Mouse (Mus musculus) heart, embryonic 11.5 days (tissue): ENCODE measurements around the gene Zic1. TPM values are rescaled to one million over a fixed set of nuclear protein-coding genes. Genes with fewer than 3 reads are reported as not detected.
A peak's percentile ranks its signal among the peaks of the same experiment; 100 is the strongest.

Experiments used
- ATAC-seq: fragments of 200-750 bp; cut with Nextera tagmentation; replicated peaks from 2 replicates; pipeline ENCODE4 v1.8.0; 2017; ENCODE audit warnings: moderate library complexity; ENCODE audit not compliant: insufficient number of reproducible peaks, low FRiP score, low TSS enrichment
- H3K27ac ChIP-seq: fragments of 300-500 bp; sonication (generic); 2 replicates; pipeline ENCODE4 v1.5.1; 2014; ENCODE audit warnings: mild to moderate bottlenecking, low read depth, low read length
- H3K27me3 ChIP-seq: fragments of 300-500 bp; sonication (generic); 2 replicates; pipeline ENCODE4 v1.6.1; 2014; ENCODE audit warnings: mild to moderate bottlenecking, low read length, mixed read lengths; ENCODE audit not compliant: control insufficient read depth, insufficient read depth
- H3K36me3 ChIP-seq: fragments of 300-500 bp; sonication (generic); 2 replicates; pipeline ENCODE4 v1.6.1; 2014; ENCODE audit warnings: mild to moderate bottlenecking, low read length, moderate library complexity, mixed read lengths; ENCODE audit not compliant: control insufficient read depth, insufficient read depth
- H3K4me1 ChIP-seq: fragments of 300-500 bp; sonication (generic); 2 replicates; pipeline ENCODE4 v1.6.1; 2014; ENCODE audit warnings: low read length; ENCODE audit not compliant: control insufficient read depth, insufficient read depth
- H3K4me2 ChIP-seq: fragments of 300-500 bp; sonication (generic); 2 replicates; pipeline ENCODE4 v1.6.1; 2014; ENCODE audit warnings: mild to moderate bottlenecking, moderate library complexity
- H3K4me3 ChIP-seq: fragments of 300-500 bp; sonication (generic); 2 replicates; pipeline ENCODE4 v1.5.1; 2014; ENCODE audit warnings: low read depth, low read length
- H3K9ac ChIP-seq: fragments of 300-500 bp; sonication (generic); 2 replicates; pipeline ENCODE4 v1.6.1; 2014; ENCODE audit warnings: mild to moderate bottlenecking, low read depth, low read length, moderate library complexity
- H3K9me3 ChIP-seq: fragments of 300-500 bp; sonication (generic); replicated peaks from 2 replicates; pipeline ENCODE4 v1.6.1; 2016; ENCODE audit warnings: low read length; ENCODE audit not compliant: control insufficient read depth
- WGBS: fragments of 180-500 bp; shearing (Covaris S2); extraction: QIAGEN DNeasy Blood & Tissue Kit; methylation state at CpG from one replicate; pipeline ENCODE4 v1.1.7; 2014; ENCODE audit not compliant: insufficient replicate concordance; 5-methylcytosine and 5-hydroxymethylcytosine counted together
- polyA plus RNA-seq: library from polyadenylated mRNA; unstranded; fragments of >200 nt; fragmentation: Nextera tagmentation; extraction: Ambion mirVana; gene quantifications from 2 replicates; pipeline ENCODE4 v1.2.1, GENCODE M21; 2014

Gene Zic1
- polyA plus RNA-seq, 1 experiment from 2014 or later: 0.07 TPM

- Histone ChIP-seq H3K9me3 (no peaks in the 10 kb centered on the region), H3K4me1 (0 out of 2 replicates have a peak, but pooled peaks cover 2% of the 10 kb centered on the region), H3K4me2 (no peak overlapping the region), H3K36me3 (no peaks in the 10 kb centered on the region), H3K9ac (no peak overlapping the region), H3K4me3 (no peak overlapping the region), H3K27me3 (peaks cover 94% of the 10 kb centered on the region), H3K27ac (no peak overlapping the region)
- WGBS: 2% methylated on average over 17 of the region's 17 CpGs
- no peak for ATAC-seq
Observed at GRCm38 (mm10) chr9:91386502-91386890, 20.9 kb upstream of the Zic1 start.

GRCm38 (mm10) chr9:91385561-91386430, 20.2 kb upstream of the Zic1 start:
- under 1% methylated on average over 8 of the region's 8 CpGs for WGBS
- H3K36me3 ChIP-seq: no peaks in the 10 kb centered on the region
- H3K4me1 ChIP-seq: 0 out of 2 replicates have a peak, but pooled peaks cover 2% of the 10 kb centered on the region
- no peak overlapping the region for H3K4me2 ChIP-seq
- H3K9me3 ChIP-seq: no peaks in the 10 kb centered on the region
- H3K4me3 ChIP-seq: no peak overlapping the region
- H3K27me3 ChIP-seq: peaks cover 95% of the 10 kb centered on the region
- no peak for ATAC-seq
- no peak overlapping the region for H3K9ac ChIP-seq
- H3K27ac ChIP-seq: no peak overlapping the region

GRCm38 (mm10) chr9:91384693-91385560, 19.3 kb upstream of the Zic1 start:
- no peak overlapping the region for H3K9ac ChIP-seq
- ATAC-seq: no peak

GRCm38 (mm10) chr9:91384136-91384500, 18.5 kb upstream of the Zic1 start:
- H3K36me3 ChIP-seq: no peaks in the 10 kb centered on the region
- H3K9me3 ChIP-seq: no peaks in the 10 kb centered on the region
- H3K27ac ChIP-seq: no peak overlapping the region
- peaks cover 94% of the 10 kb centered on the region for H3K27me3 ChIP-seq
- WGBS: under 1% methylated on average over 30 of the region's 30 CpGs
- no peak for ATAC-seq
- H3K4me3 ChIP-seq: 0 out of 2 replicates have a peak overlapping the region, but pooled peaks have one; percentile 3
- no peak overlapping the region for H3K4me2 ChIP-seq
- 0 out of 2 replicates have a peak, but pooled peaks cover 2% of the 10 kb centered on the region for H3K4me1 ChIP-seq
- no peak overlapping the region for H3K9ac ChIP-seq

More at GRCm38 (mm10) chr9:91384693-91385560, 19.3 kb upstream of the Zic1 start:
- Histone ChIP-seq H3K4me3 (no peak overlapping the region), H3K27me3 (peaks cover 94% of the 10 kb centered on the region), H3K36me3 (no peaks in the 10 kb centered on the region), H3K9me3 (no peaks in the 10 kb centered on the region), H3K4me1 (0 out of 2 replicates have a peak, but pooled peaks cover 2% of the 10 kb centered on the region), H3K27ac (no peak overlapping the region), H3K4me2 (no peak overlapping the region)
- WGBS: 3% methylated on average over 4 of the region's 4 CpGs

GRCm38 (mm10) chr9:91383441-91384135, 18.0 kb upstream of the Zic1 start:
- Histone ChIP-seq H3K9ac (no peak overlapping the region), H3K27ac (no peak overlapping the region), H3K4me3 (0 out of 2 replicates have a peak overlapping the region, but pooled peaks have one; percentile 3), H3K4me2 (no peak overlapping the region), H3K4me1 (peaks cover 2% of the 10 kb centered on the region; the same call in 1 of the 2 replicates), H3K9me3 (no peaks in the 10 kb centered on the region), H3K27me3 (peaks cover 94% of the 10 kb centered on the region), H3K36me3 (no peaks in the 10 kb centered on the region)
- ATAC-seq: no peak
- WGBS: 2% methylated on average over 28 of the region's 28 CpGs

GRCm38 (mm10) chr9:91382471-91383255, 17.1 kb upstream of the Zic1 start:
- H3K9me3 ChIP-seq: no peaks in the 10 kb centered on the region
- no peak for ATAC-seq
- H3K4me2 ChIP-seq: no peak overlapping the region
- H3K27me3 ChIP-seq: peaks cover 95% of the 10 kb centered on the region
- peaks cover 4% of the 10 kb centered on the region; the same call in 1 of the 2 replicates for H3K4me1 ChIP-seq
- H3K4me3 ChIP-seq: no peak overlapping the region
- no peaks in the 10 kb centered on the region for H3K36me3 ChIP-seq
- no peak overlapping the region for H3K27ac ChIP-seq
- H3K9ac ChIP-seq: no peak overlapping the region
- WGBS: 3% methylated on average over 24 of the region's 24 CpGs

- Histone ChIP-seq H3K27ac (no peak overlapping the region), H3K9me3 (no peaks in the 10 kb centered on the region), H3K4me3 (peak overlapping the region; percentile 60; the same call in 1 of the 2 replicates), H3K9ac (no peak overlapping the region), H3K27me3 (peaks cover 95% of the 10 kb centered on the region), H3K4me2 (peak overlapping the region; percentile 85), H3K36me3 (no peaks in the 10 kb centered on the region), H3K4me1 (peaks cover 4% of the 10 kb centered on the region; the same call in 1 of the 2 replicates)
- no peak for ATAC-seq
- WGBS: 1% methylated on average over 2 of the region's 2 CpGs
Observed at GRCm38 (mm10) chr9:91382111-91382379, 16.4 kb upstream of the Zic1 start.
